ENCODE assay signal across 15 mouse cellular contexts in the genomic region with DNA sequence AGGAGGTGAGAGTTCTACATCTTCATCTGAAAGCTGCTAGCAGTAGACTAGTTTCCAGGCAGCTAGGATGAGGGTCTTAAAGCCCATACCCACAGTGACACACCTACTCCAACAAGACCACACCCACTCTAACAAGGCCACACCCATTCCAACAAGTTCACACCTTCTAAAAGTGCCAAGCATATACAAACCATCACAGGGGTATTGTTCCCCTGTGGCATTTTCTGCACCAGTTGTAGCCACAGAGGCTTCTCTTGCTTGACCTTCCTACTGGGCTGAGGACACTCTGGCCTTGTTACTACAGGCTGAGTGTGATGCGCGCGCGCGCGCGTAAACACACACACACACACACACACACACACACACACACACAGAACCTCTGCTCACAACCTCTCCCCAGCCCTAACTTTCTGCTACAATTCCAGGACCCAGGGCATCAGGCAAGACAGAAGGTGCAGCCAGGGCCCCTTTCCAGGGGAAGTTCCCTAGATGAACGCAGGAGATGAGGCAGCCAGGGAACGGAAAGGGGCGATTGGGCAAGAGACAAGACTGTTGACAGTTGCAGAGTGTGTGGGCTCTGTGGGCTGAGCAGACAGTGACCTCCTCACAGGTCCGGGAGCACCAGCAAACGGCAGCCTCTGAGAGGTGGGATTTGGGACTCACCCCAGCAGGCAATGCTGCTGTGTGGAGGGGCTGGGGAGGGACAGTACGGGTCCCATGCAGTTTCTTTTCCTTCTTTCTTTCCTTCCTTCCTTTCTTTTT. TPM values are rescaled to one million over a fixed set of nuclear protein-coding genes. Genes with fewer than 3 reads are reported as not detected.
DNase-seq lines count a peak whose midpoint lies in the region; ATAC-seq and TF ChIP-seq lines count a peak whose summit lies in the region.
"Had no signal": no experiment of that assay in that cellular context is flagged by ENCODE, and none has a peak within 500 bp of the region (broad histone marks: within the 10 kb centered on the region; RNA-seq: fewer than 3 reads in every experiment).

Gene Rab44 (plus strand): TSS at position 555 of the 762 bp plus-strand sequence.

- TF ChIP-seq CTCF in bone marrow macrophage, adult 2 months (IDR thresholded peaks at IDR 0.05; ENCODE audit: low read depth, low read length) = no peak
- no peak for TF ChIP-seq CTCF in layer of hippocampus, adult 2 months (conservative IDR thresholded peaks at IDR 0.05)

- H3K27ac ChIP-seq in bone marrow macrophage, adult 2 months (ENCODE audit: insufficient read depth, low read depth, low read length) = no peak within 1 kb of the TSS
- H3K27ac ChIP-seq in liver, embryonic 12.5 days = no peak within 1 kb of the TSS
- H3K27ac ChIP-seq in layer of hippocampus, adult 2 months = no peak within 1 kb of the TSS
- H3K27ac ChIP-seq: heart, adult 2 months; limb, embryonic 15.5 days; midbrain, embryonic 10.5 days had no signal

- TF ChIP-seq POLR2A in bone marrow macrophage, adult 2 months (IDR thresholded peaks at IDR 0.05; ENCODE audit: borderline replicate concordance, low read depth, low read length) = no peak

- H3K4me2 ChIP-seq in liver, embryonic 12.5 days = no peak within 1 kb of the TSS
- H3K4me2 ChIP-seq: limb, embryonic 15.5 days had no signal

- H3K9me3 ChIP-seq in liver, embryonic 12.5 days (replicated peaks) = no peaks in the 10 kb centered on the region
- H3K9me3 ChIP-seq: limb, embryonic 15.5 days; midbrain, embryonic 10.5 days had no signal

- DNase-seq in testis, postnatal 10 days (ENCODE audit: low spot score) = peak; percentile 33
- DNase-seq in testis, postnatal 14 days (ENCODE audit: low spot score) = no peak
- DNase-seq in layer of hippocampus, adult 2 months (ENCODE audit: low spot score in 2 of 2) = no peak
- DNase-seq in embryo, embryonic 10 days (ENCODE audit: low spot score) = no peak
- DNase-seq: adrenal gland, postnatal 14 days; heart, adult 2 months; heart, postnatal 36 days; kidney, postnatal 4 days had no signal

- H3K27me3 ChIP-seq in liver, embryonic 12.5 days (replicated peaks) = no peaks in the 10 kb centered on the region
- H3K27me3 ChIP-seq: CH12.LX; limb, embryonic 15.5 days had no signal

- H3K4me3 ChIP-seq in bone marrow macrophage, adult 2 months (ENCODE audit: insufficient read depth, low read length) = 0 out of 2 replicates have a peak within 1 kb of the TSS, but pooled peaks have one; percentile 7
- H3K4me3 ChIP-seq in liver, embryonic 12.5 days = peak within 1 kb of the TSS; percentile 20
- H3K4me3 ChIP-seq in layer of hippocampus, adult 2 months = no peak within 1 kb of the TSS
- H3K4me3 ChIP-seq: heart, adult 2 months; limb, embryonic 15.5 days; midbrain, embryonic 10.5 days had no signal

- H3K4me1 ChIP-seq in bone marrow macrophage, adult 2 months (ENCODE audit: control insufficient read depth, insufficient read depth, low read length) = peaks cover 17% of the 10 kb centered on the region
- peaks cover 6% of the 10 kb centered on the region; the same call in 1 of the 2 replicates for H3K4me1 ChIP-seq in liver, embryonic 12.5 days
- H3K4me1 ChIP-seq: midbrain, embryonic 10.5 days had no signal

- no peak for ATAC-seq in liver, embryonic 12.5 days
- peak; percentile 69 for ATAC-seq in neutrophil, adult 5-6 weeks (ENCODE audit: extremely low read depth, insufficient number of reproducible peaks, low FRiP score, poor library complexity, severe bottlenecking)

- WGBS in liver, embryonic 12.5 days (ENCODE audit: insufficient replicate concordance) = 46% methylated on average over 13 of the region's 13 CpGs

- H3K9ac ChIP-seq in liver, embryonic 12.5 days = no peak within 1 kb of the TSS
- H3K9ac ChIP-seq: limb, embryonic 15.5 days had no signal

- H3K36me3 ChIP-seq in liver, embryonic 12.5 days = no peaks in the 10 kb centered on the region
- H3K36me3 ChIP-seq: limb, embryonic 15.5 days; midbrain, embryonic 10.5 days had no signal

RNA-seq across cellular contexts. Expression of gene Rab44, which starts in this region (rescaled TPM):
- 1.3 and 1.5 TPM in 2 replicates for polyA plus RNA-seq in bone marrow macrophage, adult 2 months (2012; ENCODE audit: insufficient read depth, insufficient read length, missing spikeins)
- polyA plus RNA-seq in liver, embryonic 12.5 days (2016; fragmentation: Nextera tagmentation; extraction: Ambion mirVana) = 5.0 and 5.4 TPM in 2 replicates
- 92.5 and 114 TPM in 2 replicates for total RNA-seq in neutrophil, adult 5-6 weeks (2017)
- under 1 TPM in 1 of 2 experiments, not detected in 1; 0.17 TPM for total RNA-seq in layer of hippocampus, adult 2 months (2021)
- total RNA-seq: left cerebral cortex, adult 18-20 months had no signal

Comparison
In these comparisons a context has a peak if more than half of its experiments do, and no peak if none do; other contexts are left out.
1. RNA of gene Rab44 (total RNA-seq): 92.5 to 114 TPM in neutrophil, adult 5-6 weeks; 0.17 TPM in layer of hippocampus, adult 2 months; every median in the first group is over 10 times any median in the second.